Mouse (Mus musculus) adrenal gland, adult 8-10 months (tissue): ENCODE results near the gene Tmem248. TPM values are rescaled to one million over a fixed set of nuclear protein-coding genes. Genes with fewer than 3 reads are reported as not detected.
"Not testable (repeated sequence)": the region's sequence is repeated elsewhere in the genome, so short reads cannot be mapped to it uniquely, and the experiment has no call there.

Source experiments
- DNase-seq: peaks from one replicate; pipeline ENCODE4 v3.0.0; 2022
- total RNA-seq, 4 experiments: library from RNA; stranded (reverse); gene quantifications; 2 replicates each; pipeline ENCODE4 v1.2.4; 2022

The Tmem248 gene
- total RNA-seq, 4 experiments from 2014 or later: 69.6 to 86.9 (median 75.6) TPM

GRCm38 (mm10) chr5:130204560-130204959, 12.3 kb upstream of the Tmem248 start:
- no peak for DNase-seq

- DNase-seq: no peak
Observed at GRCm38 (mm10) chr5:130205441-130206023, 11.3 kb upstream of the Tmem248 start.

- no peak for DNase-seq
Observed at GRCm38 (mm10) chr5:130207299-130207698, 9.6 kb upstream of the Tmem248 start.

- no peak for DNase-seq
Observed at GRCm38 (mm10) chr5:130212956-130213355, 3.9 kb upstream of the Tmem248 start.

- DNase-seq: no peak
Observed at GRCm38 (mm10) chr5:130217406-130217805, 525 bp downstream of the Tmem248 start.

- DNase-seq: no peak
Observed at GRCm38 (mm10) chr5:130218336-130218735, 1.5 kb downstream of the Tmem248 start.

GRCm38 (mm10) chr5:130221316-130221715, 4.4 kb downstream of the Tmem248 start:
- no peak for DNase-seq

GRCm38 (mm10) chr5:130221760-130222145, 4.9 kb downstream of the Tmem248 start:
- no peak for DNase-seq

- DNase-seq: peak; percentile 90
Observed at GRCm38 (mm10) chr5:130222146-130223004, 5.5 kb downstream of the Tmem248 start.

- no peak for DNase-seq
Observed at GRCm38 (mm10) chr5:130226790-130227189, 9.9 kb downstream of the Tmem248 start.

GRCm38 (mm10) chr5:130228120-130228519, 11.2 kb downstream of the Tmem248 start:
- no peak for DNase-seq

GRCm38 (mm10) chr5:130236302-130236701, 19.4 kb downstream of the Tmem248 start:
- no peak for DNase-seq

- no peak for DNase-seq
Observed at GRCm38 (mm10) chr5:130239236-130239635, 22.4 kb downstream of the Tmem248 start.

- no peak for DNase-seq
Observed at GRCm38 (mm10) chr5:130239856-130240255, 23.0 kb downstream of the Tmem248 start.

GRCm38 (mm10) chr5:130241426-130241825, 24.5 kb downstream of the Tmem248 start:
- DNase-seq: no peak

GRCm38 (mm10) chr5:130247823-130248222, 30.9 kb downstream of the Tmem248 start:
- no peak for DNase-seq

- no peak for DNase-seq
Observed at GRCm38 (mm10) chr5:130254164-130255016, 37.5 kb downstream of the Tmem248 start.

- DNase-seq: peak; percentile 98
Observed at GRCm38 (mm10) chr5:130255017-130255720, 38.3 kb downstream of the Tmem248 start, which contains the start of the genes Sbds and Tyw1. Gene Sbds (minus strand): TSS chr5:130255530. Gene Tyw1 (plus strand): TSS chr5:130255619.

- not testable (repeated sequence) for DNase-seq
Observed at GRCm38 (mm10) chr5:130255799-130256525, 39.1 kb downstream of the Tmem248 start.

- peak; percentile 95 for DNase-seq
Observed at GRCm38 (mm10) chr5:130256678-130257271, 39.9 kb downstream of the Tmem248 start.

- no peak for DNase-seq
Observed at GRCm38 (mm10) chr5:130257303-130257702, 40.4 kb downstream of the Tmem248 start.
